Mouse (Mus musculus) myocyte (in vitro differentiated cells): ENCODE data around the gene Ano10. TPM values are rescaled to one million over a fixed set of nuclear protein-coding genes. Genes with fewer than 3 reads are reported as not detected.

Source experiments
- H3K27me3 ChIP-seq: one replicate; pipeline ENCODE4 v1.6.1; 2011; ENCODE audit not compliant: control insufficient read depth, insufficient read depth, insufficient read length
- H3K36me3 ChIP-seq: one replicate; pipeline ENCODE4 v1.6.1; 2011; ENCODE audit not compliant: control insufficient read depth, insufficient read depth
- H3K4me2 ChIP-seq: one replicate; pipeline ENCODE4 v1.6.1; 2011; ENCODE audit warnings: low read depth, control low read depth
- H3K4me3 ChIP-seq: one replicate; pipeline ENCODE4 v1.5.1; 2011; ENCODE audit warnings: mild to moderate bottlenecking, control low read depth, moderate library complexity
- H3K79me2 ChIP-seq: one replicate; pipeline ENCODE4 v1.6.1; 2011; ENCODE audit not compliant: control insufficient read depth, insufficient read depth
- H3ac ChIP-seq: one replicate; pipeline ENCODE4 v1.6.1; 2011; ENCODE audit not compliant: control insufficient read depth, insufficient read length
- CEBPB ChIP-seq: IDR thresholded peaks from 2 replicates; pipeline ENCODE4 v1.6.1; 2011; ENCODE audit warnings: mild to moderate bottlenecking, moderate library complexity; ENCODE audit not compliant: poor library complexity, insufficient read depth, severe bottlenecking
- E2F4 ChIP-seq: IDR thresholded peaks from one replicate; pipeline ENCODE4 v1.6.1; 2011; ENCODE audit warnings: mild to moderate bottlenecking, control low read depth, moderate library complexity; ENCODE audit not compliant: insufficient read depth
- MAX ChIP-seq: IDR thresholded peaks from one replicate; pipeline ENCODE4 v1.6.1; 2011; ENCODE audit warnings: low read depth, mild to moderate bottlenecking, control low read depth
- MYOD1 ChIP-seq, 3 experiments: IDR thresholded peaks; one replicate each; pipeline ENCODE4 v1.6.1; 2011; ENCODE audit warnings: control low read depth in 2 of 3, low read depth in 2 of 3, mild to moderate bottlenecking in 2 of 3, moderate library complexity in 1 of 3; ENCODE audit not compliant: insufficient read length in 2 of 3, control insufficient read depth in 1 of 3
- MYOG ChIP-seq, 3 experiments: IDR thresholded peaks; one replicate each; pipeline ENCODE4 v1.6.1; 2011; ENCODE audit warnings: control low read depth in 2 of 3, low read depth in 2 of 3, mild to moderate bottlenecking in 2 of 3; ENCODE audit not compliant: insufficient read length in 2 of 3, control insufficient read depth in 1 of 3, insufficient read depth in 1 of 3
- POLR2A ChIP-seq: IDR thresholded peaks from one replicate; pipeline ENCODE4 v1.6.1; 2011; ENCODE audit warnings: low read depth, mild to moderate bottlenecking, control low read depth, moderate library complexity; ENCODE audit not compliant: insufficient read length
- POLR2AphosphoS2 ChIP-seq: IDR thresholded peaks from one replicate; pipeline ENCODE4 v1.6.1; 2011; ENCODE audit warnings: low read depth, control low read depth; ENCODE audit not compliant: insufficient read length
- REST ChIP-seq: IDR thresholded peaks from one replicate; pipeline ENCODE4 v1.6.1; 2011; ENCODE audit warnings: mild to moderate bottlenecking, control low read depth, moderate library complexity; ENCODE audit not compliant: insufficient read depth, insufficient read length
- SRF ChIP-seq: IDR thresholded peaks from one replicate; pipeline ENCODE4 v1.6.1; 2011; ENCODE audit warnings: low read depth; ENCODE audit not compliant: control insufficient read depth, insufficient read length
- TCF12 ChIP-seq: IDR thresholded peaks from one replicate; pipeline ENCODE4 v1.6.1; 2011; ENCODE audit warnings: mild to moderate bottlenecking, control low read depth; ENCODE audit not compliant: poor library complexity, insufficient read depth, severe bottlenecking
- TCF3 ChIP-seq: IDR thresholded peaks from one replicate; pipeline ENCODE4 v1.6.1; 2011; ENCODE audit warnings: low read depth, control low read depth; ENCODE audit not compliant: insufficient read length
- USF1 ChIP-seq: IDR thresholded peaks from one replicate; pipeline ENCODE4 v1.6.1; 2011; ENCODE audit warnings: low read depth, mild to moderate bottlenecking, control low read depth, moderate library complexity
- polyA plus RNA-seq: library from polyadenylated mRNA; unstranded; fragments of >200 nt; fragmentation: generic; extraction: Trizol; gene quantifications from one replicate; pipeline ENCODE4 v1.2.1, GENCODE M21; 2012; ENCODE audit warnings: missing spikeins

The Ano10 gene
- polyA plus RNA-seq, 1 experiment, result 68.7 TPM

GRCm38 (mm10) chr9:122248168-122248567, 46.1 kb downstream of the Ano10 start:
- no peaks in the 10 kb centered on the region for H3K79me2 ChIP-seq
- H3K27me3 ChIP-seq, result no peaks in the 10 kb centered on the region
- no peak overlapping the region for H3K4me3 ChIP-seq
- H3K4me2 ChIP-seq, result no peak overlapping the region
- H3K36me3 ChIP-seq, result peaks cover 15% of the 10 kb centered on the region
- no peak overlapping the region for H3ac ChIP-seq
- TF ChIP-seq MAX, result no peak
- no peak for TF ChIP-seq USF1
- no peak for TF ChIP-seq TCF3
- no peak for TF ChIP-seq SRF
- no peak for TF ChIP-seq CEBPB
- no peak for TF ChIP-seq TCF12
- no peak for TF ChIP-seq MYOD1 (IDR thresholded peaks at IDR 0.05; ENCODE audit: control insufficient read depth in 1 of 3, insufficient read length in 2 of 3, low read depth in 2 of 3)
- no peak for TF ChIP-seq REST
- TF ChIP-seq POLR2A, result no peak
- no peak for TF ChIP-seq POLR2AphosphoS2
- TF ChIP-seq MYOG (IDR thresholded peaks at IDR 0.05; ENCODE audit: control insufficient read depth in 1 of 3, insufficient read depth in 1 of 3, insufficient read length in 2 of 3, low read depth in 2 of 3), result no peak

DNA sequence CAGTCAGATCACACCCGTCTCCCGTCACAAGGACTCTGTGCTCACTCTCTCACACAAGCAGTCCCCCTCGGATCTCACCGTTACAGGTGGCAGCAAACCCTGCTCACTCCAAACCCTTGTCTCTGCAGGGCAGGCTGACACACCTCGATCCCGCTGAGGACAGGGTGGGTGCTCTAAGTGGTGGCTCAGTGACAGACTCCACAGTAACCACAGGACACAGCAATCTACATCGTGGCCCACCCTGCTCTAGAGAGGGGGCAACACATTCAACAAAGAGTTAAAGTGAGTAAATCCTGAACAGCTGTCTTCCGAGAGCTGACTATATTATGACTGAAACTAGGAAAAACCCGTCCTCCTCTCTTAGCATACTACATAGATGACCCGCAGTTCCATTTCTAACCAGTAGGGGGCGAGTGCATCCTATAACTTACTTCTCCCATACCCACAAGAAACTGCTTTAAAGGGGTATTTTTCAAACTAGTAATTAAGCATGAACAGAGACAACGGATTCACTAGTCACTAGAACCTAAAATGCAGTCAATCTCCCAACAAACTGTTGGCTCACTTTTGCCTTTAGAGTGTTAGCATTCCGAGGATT, 46.7 kb downstream of the Ano10 start:
- Histone ChIP-seq H3K79me2 (no peaks in the 10 kb centered on the region), H3K4me2 (no peak overlapping the region), H3K36me3 (peaks cover 20% of the 10 kb centered on the region), H3ac (no peak overlapping the region), H3K4me3 (no peak overlapping the region), H3K27me3 (no peaks in the 10 kb centered on the region)
- no peak for TF ChIP-seq TCF12
- TF ChIP-seq REST, result no peak
- TF ChIP-seq SRF, result no peak
- no peak for TF ChIP-seq USF1
- no peak for TF ChIP-seq MAX
- TF ChIP-seq POLR2AphosphoS2, result no peak
- TF ChIP-seq MYOG (IDR thresholded peaks at IDR 0.05; ENCODE audit: control insufficient read depth in 1 of 3, insufficient read depth in 1 of 3, insufficient read length in 2 of 3, low read depth in 2 of 3), result no peak
- no peak for TF ChIP-seq CEBPB
- no peak for TF ChIP-seq MYOD1 (IDR thresholded peaks at IDR 0.05; ENCODE audit: control insufficient read depth in 1 of 3, insufficient read length in 2 of 3, low read depth in 2 of 3)
- TF ChIP-seq TCF3, result no peak

- Histone ChIP-seq H3K4me3 (no peak overlapping the region), H3ac (no peak overlapping the region), H3K4me2 (no peak overlapping the region), H3K79me2 (no peaks in the 10 kb centered on the region), H3K27me3 (no peaks in the 10 kb centered on the region), H3K36me3 (peaks cover 18% of the 10 kb centered on the region)
- TF ChIP-seq CEBPB, result no peak
- TF ChIP-seq POLR2A, result no peak
- TF ChIP-seq USF1, result no peak
- TF ChIP-seq SRF, result no peak
- no peak for TF ChIP-seq MYOD1 (IDR thresholded peaks at IDR 0.05; ENCODE audit: control insufficient read depth in 1 of 3, insufficient read length in 2 of 3, low read depth in 2 of 3)
- TF ChIP-seq E2F4, result no peak
- TF ChIP-seq REST, result no peak
- no peak for TF ChIP-seq TCF3
- no peak for TF ChIP-seq MYOG (IDR thresholded peaks at IDR 0.05; ENCODE audit: control insufficient read depth in 1 of 3, insufficient read depth in 1 of 3, insufficient read length in 2 of 3, low read depth in 2 of 3)
- TF ChIP-seq POLR2AphosphoS2, result no peak
- no peak for TF ChIP-seq TCF12
- no peak for TF ChIP-seq MAX
Observed at GRCm38 (mm10) chr9:122245879-122246278, 48.3 kb downstream of the Ano10 start.

DNA sequence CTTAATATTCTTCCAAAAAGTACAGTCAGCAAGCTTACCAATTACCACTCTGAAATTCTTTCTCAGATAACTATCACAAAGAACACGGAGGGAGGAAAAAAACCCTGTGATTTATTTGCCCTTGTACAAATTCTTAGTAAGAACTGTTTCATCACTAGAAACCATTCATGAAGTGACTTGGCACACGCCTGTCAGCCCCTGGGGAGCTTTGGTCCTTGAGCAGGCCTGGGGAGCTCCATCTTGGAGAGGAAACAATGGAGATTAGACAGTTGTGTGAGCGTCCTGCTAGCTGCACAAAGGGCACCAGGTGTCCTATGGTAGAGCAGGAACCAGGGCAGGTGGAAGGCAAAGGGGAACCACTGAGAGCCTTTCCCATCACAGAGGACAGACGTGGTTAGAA, 48.8 kb downstream of the Ano10 start:
- no peak overlapping the region for H3K4me3 ChIP-seq

DNA sequence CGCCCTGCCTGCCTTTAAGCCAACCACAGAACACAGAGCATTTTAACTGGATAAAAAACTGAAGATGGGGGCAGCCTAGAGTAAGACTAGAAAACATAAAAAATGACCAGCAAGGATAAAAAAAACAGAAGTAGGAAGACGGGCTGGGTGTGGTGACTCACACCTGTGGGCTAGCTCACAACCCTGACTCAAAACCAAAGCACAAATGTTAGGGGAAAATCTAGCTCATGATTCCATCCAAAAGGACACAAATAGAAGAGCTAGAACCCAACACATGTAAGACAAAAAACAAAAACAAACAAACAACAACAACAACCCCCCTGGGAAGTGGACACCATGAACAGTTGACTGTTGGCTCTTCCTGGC, 49.4 kb downstream of the Ano10 start:
- Histone ChIP-seq H3K79me2 (no peaks in the 10 kb centered on the region), H3K36me3 (peaks cover 14% of the 10 kb centered on the region), H3K4me3 (no peak overlapping the region), H3K4me2 (no peak overlapping the region), H3K27me3 (no peaks in the 10 kb centered on the region), H3ac (no peak overlapping the region)
- no peak for TF ChIP-seq POLR2AphosphoS2
- no peak for TF ChIP-seq POLR2A
- TF ChIP-seq USF1, result no peak
- TF ChIP-seq CEBPB, result no peak
- no peak for TF ChIP-seq REST
- TF ChIP-seq TCF3, result no peak
- TF ChIP-seq MYOG (IDR thresholded peaks at IDR 0.05; ENCODE audit: control insufficient read depth in 1 of 3, insufficient read depth in 1 of 3, insufficient read length in 2 of 3, low read depth in 2 of 3), result no peak
- no peak for TF ChIP-seq E2F4
- no peak for TF ChIP-seq SRF
- TF ChIP-seq TCF12, result no peak

More for the DNA sequence above, 48.8 kb downstream of the Ano10 start:
- no peak overlapping the region for H3K4me2 ChIP-seq
- no peak overlapping the region for H3ac ChIP-seq
- H3K36me3 ChIP-seq, result peaks cover 18% of the 10 kb centered on the region
- no peaks in the 10 kb centered on the region for H3K79me2 ChIP-seq
- TF ChIP-seq POLR2A (no peak), POLR2AphosphoS2 (no peak), SRF (no peak)
- no peaks in the 10 kb centered on the region for H3K27me3 ChIP-seq
